Mouse (Mus musculus) ES-Bruce4 (cell line): ENCODE data around the gene Ripply3. TPM values are rescaled to one million over a fixed set of nuclear protein-coding genes. Genes with fewer than 3 reads are reported as not detected.

ENCODE experiments used
- H3K27ac ChIP-seq: 2 replicates; pipeline ENCODE4 v1.5.1; 2012; ENCODE audit warnings: low read length, inconsistent platforms; ENCODE audit not compliant: insufficient read depth
- H3K27me3 ChIP-seq: 2 replicates; pipeline ENCODE4 v1.6.1; 2012; ENCODE audit warnings: mild to moderate bottlenecking, low read length, inconsistent platforms; ENCODE audit not compliant: control insufficient read depth, poor library complexity, insufficient read depth, severe bottlenecking
- H3K36me3 ChIP-seq: 2 replicates; pipeline ENCODE4 v1.6.1; 2012; ENCODE audit warnings: inconsistent platforms, mild to moderate bottlenecking, low read length, moderate library complexity; ENCODE audit not compliant: control insufficient read depth, poor library complexity, insufficient read depth, severe bottlenecking
- H3K4me1 ChIP-seq: one replicate; pipeline ENCODE4 v1.8.1; 2011; ENCODE audit warnings: low read length; ENCODE audit not compliant: control insufficient read depth, insufficient read depth
- H3K4me3 ChIP-seq: 2 replicates; pipeline ENCODE4 v1.5.1; 2011; ENCODE audit warnings: low read depth, mild to moderate bottlenecking, low read length
- H3K9ac ChIP-seq: 2 replicates; pipeline ENCODE4 v1.6.1; 2012; ENCODE audit warnings: low read depth, mild to moderate bottlenecking, inconsistent platforms; ENCODE audit not compliant: poor library complexity, severe bottlenecking
- H3K9me3 ChIP-seq: replicated peaks from 2 replicates; pipeline ENCODE4 v1.6.1; 2012; ENCODE audit warnings: mild to moderate bottlenecking, low read length, inconsistent platforms; ENCODE audit not compliant: control insufficient read depth, poor library complexity, insufficient read depth, severe bottlenecking
- CTCF ChIP-seq: IDR thresholded peaks from one replicate; pipeline ENCODE4 v1.8.1; 2011; ENCODE audit warnings: low read depth, low read length
- EP300 ChIP-seq: IDR thresholded peaks from 2 replicates; pipeline ENCODE4 v1.6.1; 2011; ENCODE audit warnings: low read depth, low read length; ENCODE audit not compliant: insufficient read depth
- POLR2A ChIP-seq: IDR thresholded peaks from one replicate; pipeline ENCODE4 v1.8.1; 2011; ENCODE audit warnings: low read length; ENCODE audit not compliant: insufficient read depth
- polyA plus RNA-seq: library from polyadenylated mRNA; stranded (reverse); fragments of >200 nt; gene quantifications from 2 replicates; pipeline ENCODE4 v1.2.4, GENCODE M21; 2011; ENCODE audit warnings: low read depth; ENCODE audit not compliant: missing spikeins, insufficient read depth, insufficient read length

Ripply3 gene
- polyA plus RNA-seq, 1 experiment: 0.91 TPM

DNA sequence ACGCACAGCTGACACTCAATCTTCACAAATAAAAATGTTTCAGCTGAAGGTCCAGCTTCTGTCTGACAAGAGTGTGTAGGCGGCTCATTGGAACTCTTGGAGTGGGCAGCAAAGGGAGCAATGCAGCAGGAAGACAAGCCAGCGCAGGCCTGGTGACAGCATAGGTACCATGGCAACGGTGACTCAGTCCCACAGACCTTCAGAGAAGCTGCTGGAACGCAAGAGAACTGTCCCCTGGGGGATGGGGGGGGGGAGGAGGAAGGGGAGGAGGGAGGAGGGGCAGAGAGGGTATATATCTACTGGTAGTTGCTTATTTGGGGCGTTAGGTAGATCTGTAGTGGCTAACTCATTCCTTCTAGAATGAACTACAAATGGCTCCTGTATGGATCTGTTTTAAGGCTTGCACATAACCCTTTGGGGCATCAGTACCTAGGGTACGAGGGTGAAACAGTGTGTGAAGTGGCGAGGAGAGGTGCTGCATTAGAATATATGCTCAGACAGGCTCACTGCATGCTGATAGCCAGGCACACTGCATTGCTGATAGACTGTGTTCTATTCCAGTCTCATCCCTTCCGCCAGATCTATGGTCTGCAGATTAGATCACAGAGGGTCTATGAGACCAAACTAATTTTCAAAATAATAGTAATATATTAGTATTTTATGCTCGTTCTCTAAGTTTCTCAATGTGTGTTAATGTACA lies 34.1 kb downstream of the Ripply3 start:
- H3K36me3 ChIP-seq: no peaks in the 10 kb centered on the region
- no peaks in the 10 kb centered on the region for H3K9me3 ChIP-seq
- no peak overlapping the region for H3K4me3 ChIP-seq
- H3K27ac ChIP-seq: no peak overlapping the region
- no peak for TF ChIP-seq EP300
- no peak for TF ChIP-seq POLR2A
- no peak for TF ChIP-seq CTCF
- H3K9ac ChIP-seq: no peak overlapping the region
- H3K27me3 ChIP-seq: no peaks in the 10 kb centered on the region
- H3K4me1 ChIP-seq: no peaks in the 10 kb centered on the region

DNA sequence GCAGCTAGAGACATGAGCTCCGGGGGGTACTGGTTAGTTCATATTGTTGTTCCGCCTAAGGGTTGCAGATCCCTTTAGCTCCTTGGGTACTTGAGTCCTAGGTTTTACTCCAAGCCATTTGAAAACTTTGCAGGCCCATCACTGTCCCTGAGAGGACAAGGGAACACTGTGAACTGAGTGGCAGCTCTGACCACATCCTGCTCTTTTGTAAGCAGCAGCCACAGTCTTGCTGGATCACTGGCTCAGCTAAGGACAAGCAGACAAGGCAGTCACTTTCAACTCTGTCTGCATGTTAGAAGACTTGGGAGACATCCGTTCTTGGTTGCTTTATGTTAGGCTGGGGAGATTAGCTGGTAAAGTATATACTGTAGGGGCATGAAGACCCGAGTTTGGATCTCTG lies 35.6 kb downstream of the Ripply3 start:
- H3K36me3 ChIP-seq: no peaks in the 10 kb centered on the region
- H3K4me1 ChIP-seq: no peaks in the 10 kb centered on the region
- H3K4me3 ChIP-seq: no peak overlapping the region
- TF ChIP-seq EP300 (no peak), POLR2A (no peak), CTCF (no peak)
- H3K27me3 ChIP-seq: no peaks in the 10 kb centered on the region
- no peaks in the 10 kb centered on the region for H3K9me3 ChIP-seq
- H3K9ac ChIP-seq: no peak overlapping the region
- no peak overlapping the region for H3K27ac ChIP-seq

DNA sequence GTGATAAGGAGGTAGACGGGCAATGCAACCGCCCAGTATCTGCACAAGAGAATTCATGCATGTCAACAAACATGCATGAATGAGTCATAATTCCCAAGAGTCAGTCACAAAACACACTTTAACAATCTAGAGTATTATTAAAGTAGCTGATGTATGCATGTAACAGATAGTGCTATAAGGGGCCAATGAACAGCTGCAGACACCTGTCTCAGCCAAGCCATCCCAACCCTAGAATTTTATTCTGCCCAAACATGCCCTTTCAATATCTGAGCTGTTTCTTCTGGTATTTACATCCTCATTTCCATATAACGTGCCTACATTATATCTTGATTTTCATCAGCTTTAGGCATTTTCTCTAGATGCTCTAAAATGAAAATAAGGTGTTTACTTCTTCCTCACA lies 37.2 kb downstream of the Ripply3 start:
- Histone ChIP-seq H3K9ac (no peak overlapping the region), H3K27me3 (no peaks in the 10 kb centered on the region), H3K4me1 (no peaks in the 10 kb centered on the region), H3K9me3 (no peaks in the 10 kb centered on the region), H3K27ac (no peak overlapping the region), H3K36me3 (no peaks in the 10 kb centered on the region), H3K4me3 (no peak overlapping the region)
- TF ChIP-seq POLR2A: no peak
- no peak for TF ChIP-seq CTCF
- no peak for TF ChIP-seq EP300

DNA sequence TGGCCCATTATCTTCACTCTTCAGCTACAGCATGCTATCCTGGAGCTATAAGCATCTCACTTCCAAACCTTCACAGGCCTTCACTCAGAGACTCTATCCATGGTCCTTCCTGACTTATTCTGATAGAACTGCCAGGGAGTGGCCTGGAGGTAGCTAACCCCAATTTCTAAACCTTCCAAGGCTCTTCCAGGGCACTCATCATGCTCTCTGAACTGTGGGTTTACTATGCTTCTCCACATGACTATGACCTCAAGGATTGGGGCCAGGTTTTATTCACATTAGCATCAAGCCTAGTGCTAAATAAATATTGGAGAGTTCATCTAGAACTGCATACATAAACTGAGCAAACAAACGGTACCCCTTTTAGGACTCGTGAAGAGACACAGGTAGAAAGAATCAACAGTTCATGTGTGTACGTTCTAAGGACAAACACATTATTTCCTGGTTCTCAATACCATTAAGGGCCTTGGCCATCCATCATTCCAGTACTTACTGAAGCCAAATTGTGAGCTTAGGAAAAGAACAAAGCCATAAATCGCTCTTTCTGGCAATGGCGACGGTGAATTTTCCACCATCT lies 41.5 kb downstream of the Ripply3 start:
- Histone ChIP-seq H3K27ac (no peak overlapping the region), H3K4me3 (peak overlapping the region; percentile 87), H3K9ac (peak overlapping the region; percentile 88), H3K36me3 (no peaks in the 10 kb centered on the region), H3K9me3 (no peaks in the 10 kb centered on the region), H3K4me1 (no peaks in the 10 kb centered on the region), H3K27me3 (no peaks in the 10 kb centered on the region)
- TF ChIP-seq EP300 (no peak), CTCF (no peak)

DNA sequence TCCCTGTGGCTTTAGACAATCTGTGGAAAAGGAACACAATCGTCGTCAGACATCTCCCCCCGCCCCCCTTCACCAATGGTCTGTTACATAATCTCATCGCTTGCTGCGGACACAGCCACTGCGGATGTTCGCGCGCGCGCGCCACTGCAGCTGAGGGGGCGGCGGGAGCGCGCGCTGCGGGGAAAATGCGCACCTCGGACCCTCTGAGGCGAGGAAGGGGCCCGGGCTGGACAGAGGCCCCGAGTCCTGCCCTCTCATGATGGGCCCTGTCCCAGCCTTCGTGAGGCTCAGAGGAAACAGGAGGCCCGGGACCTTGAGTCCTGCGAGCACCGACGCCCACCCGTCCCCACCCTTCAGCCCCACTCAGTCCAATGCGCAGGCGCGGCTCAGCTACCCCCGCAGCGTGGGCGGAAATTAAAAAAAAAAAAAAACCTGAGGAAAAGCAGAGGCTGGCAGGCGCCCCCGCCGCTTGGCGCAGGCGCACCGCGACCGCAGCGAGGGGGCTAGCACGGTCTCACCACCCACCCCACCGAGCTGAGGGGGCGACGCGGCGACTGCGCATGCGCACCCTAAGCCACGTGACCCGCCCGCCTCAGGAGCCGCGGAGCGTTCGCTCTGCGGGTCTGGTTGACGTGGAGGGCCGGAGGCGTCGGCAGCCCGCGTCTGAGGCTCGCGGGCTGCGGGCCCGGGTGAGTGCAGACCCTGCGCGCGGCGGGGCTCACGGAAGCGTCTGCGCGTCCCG lies 42.1 kb downstream of the Ripply3 start, which contains the start of gene Ttc3:
Gene Ttc3 (plus strand): TSS at position 446 of the 742 bp plus-strand sequence.
- Histone ChIP-seq H3K27ac (no peak within 1 kb of the TSS), H3K4me1 (no peaks in the 10 kb centered on the region), H3K4me3 (peak within 1 kb of the TSS; percentile 87), H3K36me3 (no peaks in the 10 kb centered on the region), H3K9ac (peak within 1 kb of the TSS; percentile 88), H3K9me3 (no peaks in the 10 kb centered on the region), H3K27me3 (no peaks in the 10 kb centered on the region)
- TF ChIP-seq POLR2A: peak; percentile 18
- no peak for TF ChIP-seq CTCF

DNA sequence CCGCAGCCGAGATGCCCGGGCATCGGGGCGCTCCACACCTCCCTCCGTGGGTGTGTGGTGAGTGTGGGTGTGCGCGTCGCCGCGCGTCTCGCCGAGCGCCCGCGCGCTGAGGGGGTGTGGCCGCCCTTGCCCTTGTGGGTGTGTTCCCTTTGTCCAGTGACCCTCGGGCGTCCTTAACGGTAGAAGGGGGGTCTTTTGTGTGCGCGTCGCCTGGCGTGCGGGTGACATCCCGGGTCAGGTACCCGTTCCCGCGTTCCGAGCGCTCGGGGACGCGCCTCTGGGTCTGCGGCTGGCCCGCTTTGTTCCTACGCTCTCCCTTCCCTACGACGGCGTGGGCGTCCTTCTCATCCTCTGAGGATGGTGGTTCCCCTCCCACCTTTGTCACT lies 42.7 kb downstream of the Ripply3 start:
- Histone ChIP-seq H3K9me3 (no peaks in the 10 kb centered on the region), H3K36me3 (no peaks in the 10 kb centered on the region), H3K9ac (peak overlapping the region; percentile 88), H3K4me3 (peak overlapping the region; percentile 87), H3K27ac (no peak overlapping the region), H3K27me3 (no peaks in the 10 kb centered on the region), H3K4me1 (no peaks in the 10 kb centered on the region)
- TF ChIP-seq CTCF (no peak), POLR2A (peak; percentile 7)
